Mouse (Mus musculus): ENCODE results near the gene Usp24.
"Not testable (repeated sequence)": the region's sequence is repeated elsewhere in the genome, so short reads cannot be mapped to it uniquely, and the experiment has no call there.

The Usp24 gene

GRCm38 (mm10) chr4:106318208-106318607, 2.2 kb downstream of the Usp24 start:
- no peak for DNase-seq (ENCODE audit: low spot score)

DNA sequence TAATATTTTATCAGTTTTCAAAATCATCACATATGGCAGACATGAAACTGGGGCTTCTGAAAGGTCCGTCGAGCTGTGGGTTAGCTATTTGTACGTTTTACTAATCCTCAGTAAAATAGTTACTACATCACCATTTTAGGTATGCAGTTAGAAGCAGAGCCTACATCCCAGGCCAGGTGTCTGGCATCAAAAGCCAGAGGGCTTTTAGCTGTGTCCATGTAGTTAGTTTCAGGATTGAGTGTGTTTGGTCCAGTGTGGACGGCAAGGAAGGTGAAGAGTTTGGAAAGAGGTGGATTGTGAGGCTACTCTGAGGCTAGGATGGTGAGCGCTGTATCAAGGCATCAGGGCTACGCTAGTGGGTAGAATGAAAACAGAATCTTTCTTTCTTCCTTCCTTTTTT, 3.0 kb downstream of the Usp24 start:
- no peak for DNase-seq (ENCODE audit: low spot score)

DNA sequence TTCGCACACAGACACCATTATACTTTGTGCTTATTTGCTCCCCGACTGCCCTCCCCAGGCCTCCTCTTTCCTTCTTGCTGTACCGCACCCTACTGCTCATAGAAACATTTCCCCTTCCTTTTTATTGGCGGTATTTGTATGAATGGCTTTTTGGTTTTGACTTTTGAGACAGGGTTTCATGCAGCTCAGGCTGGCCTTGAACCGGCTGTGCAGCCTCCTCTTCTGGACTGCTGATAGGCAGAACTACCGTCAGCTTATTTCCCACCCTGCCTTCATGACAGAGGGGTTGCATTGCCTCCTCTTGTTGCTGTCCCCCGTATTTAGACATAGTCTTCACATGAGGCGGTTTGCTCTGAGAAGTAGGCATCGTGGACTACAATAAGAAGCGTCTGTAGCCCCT, 6.8 kb downstream of the Usp24 start:
- DNase-seq (ENCODE audit: low spot score): no peak

- DNase-seq (ENCODE audit: low spot score): no peak
These were observed 7.3 kb downstream of the Usp24 start for GRCm38 (mm10) chr4:106323318-106323717.

DNA sequence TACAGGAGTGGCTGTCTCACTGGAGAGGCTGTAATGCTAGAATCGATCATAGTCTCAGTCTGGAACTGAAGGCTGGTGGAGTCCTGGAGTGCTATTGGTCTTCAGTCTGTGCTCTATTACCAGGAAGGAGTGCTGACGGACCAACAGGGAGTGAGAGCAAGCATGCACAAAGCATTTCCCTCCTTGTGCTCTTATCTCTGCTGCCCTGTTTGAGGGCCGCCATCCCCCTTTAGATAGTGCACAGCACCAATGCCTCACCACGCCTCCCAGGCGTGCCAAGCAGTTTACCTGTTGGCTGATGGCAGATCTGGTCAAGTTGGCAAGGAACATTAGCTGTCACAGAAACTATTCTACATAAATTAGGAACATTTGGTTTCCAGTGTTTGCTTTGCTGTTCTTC, 11.4 kb downstream of the Usp24 start:
- no peak for DNase-seq (ENCODE audit: low spot score)

- DNase-seq (ENCODE audit: low spot score): no peak
These were observed 12.7 kb downstream of the Usp24 start for GRCm38 (mm10) chr4:106328704-106329103.

DNA sequence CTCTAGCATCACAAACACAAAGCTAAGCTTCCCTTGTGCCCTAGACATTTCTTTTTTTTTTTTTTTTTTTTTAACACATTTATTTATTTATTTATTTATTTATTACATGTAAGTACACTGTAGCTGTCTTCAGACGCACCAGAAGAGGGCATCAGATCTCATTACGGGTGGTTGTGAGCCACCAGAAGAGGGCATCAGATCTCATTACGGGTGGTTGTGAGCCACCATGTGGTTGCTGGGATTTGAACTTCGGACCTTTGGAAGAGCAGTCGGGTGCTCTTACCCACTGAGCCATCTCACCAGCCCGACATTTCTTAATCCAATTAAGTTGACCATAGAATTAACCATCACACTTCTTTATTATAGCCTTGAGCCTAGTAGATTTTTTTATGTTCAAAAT, 13.2 kb downstream of the Usp24 start:
- DNase-seq (ENCODE audit: low spot score): not testable (repeated sequence)

DNA sequence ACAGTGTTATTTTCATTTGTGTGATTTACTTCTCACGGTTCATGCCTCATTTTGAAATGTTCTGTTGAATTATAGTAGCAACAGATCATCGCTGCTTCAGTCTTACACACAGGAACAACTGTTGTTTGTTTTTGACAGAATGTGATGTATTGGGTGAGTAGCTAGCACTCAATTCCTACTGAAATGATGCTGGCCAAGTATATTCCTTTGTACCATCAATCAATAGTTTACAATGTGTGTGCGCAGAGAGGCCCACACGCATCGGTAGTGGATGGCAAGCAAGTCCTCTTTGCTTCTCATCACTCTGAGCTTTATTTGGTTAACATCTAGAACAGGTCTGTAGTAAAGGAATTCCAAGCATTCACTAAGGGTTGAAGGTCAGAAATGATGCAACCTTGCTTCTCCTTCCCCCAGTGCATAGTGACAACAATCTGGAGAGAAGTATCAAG, 14.4 kb downstream of the Usp24 start:
- no peak for DNase-seq (ENCODE audit: low spot score)

GRCm38 (mm10) chr4:106333071-106333470, 17.1 kb downstream of the Usp24 start:
- no peak for DNase-seq (ENCODE audit: low spot score)

DNA sequence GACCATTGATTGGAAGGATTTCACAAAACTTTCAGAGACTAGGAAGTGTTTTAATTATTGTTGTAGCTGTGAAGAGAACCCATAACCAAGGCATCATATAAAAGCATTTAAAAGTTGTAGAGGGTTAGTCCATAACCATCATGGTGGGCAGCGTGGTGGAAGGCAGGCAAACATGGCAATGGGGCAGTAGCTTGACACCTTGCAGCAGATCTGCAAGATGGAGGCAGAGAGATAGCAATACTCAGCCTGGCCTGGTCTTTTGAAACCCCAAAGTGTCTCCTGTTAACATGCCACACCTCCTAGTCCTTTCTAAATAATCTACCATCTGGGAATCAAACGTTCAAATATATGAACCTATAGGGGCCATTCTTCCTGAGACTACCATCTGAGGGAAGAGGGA, 17.6 kb downstream of the Usp24 start:
- no peak for DNase-seq (ENCODE audit: low spot score)

DNA sequence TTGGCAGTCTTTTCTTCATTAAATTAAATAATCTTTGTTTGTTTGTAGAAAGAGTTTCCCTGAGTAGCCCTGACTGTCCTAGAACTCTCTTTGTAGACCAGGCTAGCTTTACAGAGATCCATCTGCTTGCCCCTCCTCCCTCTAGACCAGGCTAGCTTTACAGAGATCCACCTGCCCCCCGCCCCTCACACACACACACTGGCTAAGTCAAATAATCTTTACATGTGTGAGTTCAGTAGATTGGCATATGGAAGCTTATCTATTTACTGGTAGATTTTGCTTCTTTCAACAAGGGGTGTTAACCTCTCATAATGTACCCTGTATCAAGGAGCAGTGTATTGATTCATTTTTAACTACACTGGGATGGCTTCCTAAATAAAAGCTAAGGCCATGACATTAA, 19.8 kb downstream of the Usp24 start:
- DNase-seq (ENCODE audit: low spot score): no peak

DNA sequence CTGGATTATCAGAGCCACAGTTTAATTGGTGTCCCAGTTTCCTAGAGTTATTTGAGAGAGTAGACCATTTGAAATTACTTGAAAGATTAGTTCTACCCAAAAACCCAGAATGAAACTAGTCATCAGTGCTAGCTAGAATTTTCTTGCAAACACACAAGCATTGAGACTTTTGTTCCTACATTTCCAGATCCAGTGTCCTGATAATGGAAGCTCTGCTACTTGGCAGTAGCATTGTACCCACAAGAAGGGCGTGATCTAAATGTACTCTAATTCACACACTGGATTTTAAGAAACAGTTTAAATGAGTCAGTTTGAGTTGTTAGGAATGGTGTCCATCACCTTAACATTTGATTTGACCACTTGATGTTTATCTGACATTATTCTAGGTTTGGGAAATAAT, 31.7 kb downstream of the Usp24 start:
- no peak for DNase-seq (ENCODE audit: low spot score)

DNA sequence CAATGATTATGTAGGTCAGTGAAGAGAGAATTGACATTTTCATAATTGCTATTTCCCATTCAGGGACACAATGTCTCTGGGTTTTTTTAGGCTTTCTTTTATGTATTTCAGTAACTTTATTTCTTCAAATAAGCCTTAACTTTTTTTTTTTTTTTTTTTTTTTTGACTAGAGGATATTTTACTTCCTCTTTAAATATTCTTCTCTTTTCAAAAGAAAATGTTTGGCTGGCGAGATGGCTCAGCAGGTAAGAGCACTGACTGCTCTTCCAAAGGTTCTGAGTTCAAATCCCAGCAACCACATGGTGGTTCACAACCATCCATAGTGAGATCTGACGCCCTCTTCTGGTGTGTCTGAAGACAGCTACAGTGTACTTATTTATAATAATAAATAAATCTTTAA, 39.0 kb downstream of the Usp24 start:
- DNase-seq (ENCODE audit: low spot score): not testable (repeated sequence)

GRCm38 (mm10) chr4:106370013-106370412, 54.0 kb downstream of the Usp24 start:
- DNase-seq (ENCODE audit: low spot score): no peak

- DNase-seq (ENCODE audit: low spot score): peak; percentile 62
These were observed 59.8 kb downstream of the Usp24 start for GRCm38 (mm10) chr4:106375857-106376256.

- no peak for DNase-seq (ENCODE audit: low spot score)
These were observed 63.0 kb downstream of the Usp24 start for GRCm38 (mm10) chr4:106378839-106379572.

- no peak for DNase-seq (ENCODE audit: low spot score)
These were observed 65.1 kb downstream of the Usp24 start for GRCm38 (mm10) chr4:106381131-106381530.

DNA sequence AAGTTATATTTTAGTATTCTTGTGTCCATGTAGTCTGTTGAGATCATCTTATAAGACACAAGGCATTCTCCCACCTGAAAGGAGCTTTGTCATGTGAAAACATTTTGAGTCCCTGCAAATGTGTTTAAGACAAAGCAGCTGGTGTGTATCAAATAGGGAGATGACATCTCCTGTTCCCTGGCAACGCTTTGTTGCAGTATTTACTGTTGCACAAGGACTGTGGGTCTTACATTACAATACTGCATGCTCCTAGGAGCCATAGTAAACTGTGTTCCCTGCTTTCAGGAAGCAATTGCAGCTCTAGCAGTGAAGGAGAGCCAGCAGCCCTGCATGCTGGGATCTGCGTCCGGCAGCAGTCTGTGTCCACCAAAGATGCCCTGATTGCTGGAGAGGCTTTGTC, 73.9 kb downstream of the Usp24 start:
- DNase-seq (ENCODE audit: low spot score): no peak

- DNase-seq (ENCODE audit: low spot score): no peak
These were observed 93.6 kb downstream of the Usp24 start for GRCm38 (mm10) chr4:106409621-106410020.

GRCm38 (mm10) chr4:106419256-106419655, 103.2 kb downstream of the Usp24 start:
- no peak for DNase-seq (ENCODE audit: low spot score)

GRCm38 (mm10) chr4:106419791-106420190, 103.8 kb downstream of the Usp24 start:
- no peak for DNase-seq (ENCODE audit: low spot score)

DNA sequence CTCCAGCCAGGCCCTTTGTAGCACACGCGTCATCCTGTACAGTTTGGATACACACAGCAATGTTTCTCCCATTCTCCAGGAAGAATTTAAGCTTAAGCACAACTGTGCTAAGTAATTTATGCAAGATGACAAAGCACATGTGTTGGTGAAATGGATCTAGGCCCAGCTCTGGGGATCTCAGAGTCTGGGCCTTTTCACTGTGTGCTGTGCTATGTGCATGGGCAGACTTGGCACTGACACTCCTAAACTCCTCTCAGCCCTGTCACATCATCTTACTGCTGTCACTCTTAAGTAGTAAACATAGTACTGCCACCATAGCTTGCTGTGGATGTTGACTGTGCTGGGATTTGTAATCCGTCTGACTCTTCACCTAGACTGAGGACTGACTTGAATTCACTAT, 106.6 kb downstream of the Usp24 start:
- no peak for DNase-seq (ENCODE audit: low spot score)

- no peak for DNase-seq (ENCODE audit: low spot score)
These were observed 108.5 kb downstream of the Usp24 start for GRCm38 (mm10) chr4:106424560-106424959.

GRCm38 (mm10) chr4:106426286-106426685, 110.3 kb downstream of the Usp24 start:
- no peak for DNase-seq (ENCODE audit: low spot score)

Measured in spleen, adult 12 weeks (tissue).